Mouse (Mus musculus) forebrain, embryonic 11.5 days (tissue): ENCODE results near the gene Ctnna2. TPM values are rescaled to one million over a fixed set of nuclear protein-coding genes. Genes with fewer than 3 reads are reported as not detected.

Source experiments
- ATAC-seq: fragments of 200-750 bp; cut with Nextera tagmentation; replicated peaks from 2 replicates; pipeline ENCODE4 v1.8.0; 2017; ENCODE audit warnings: moderate TSS enrichment; ENCODE audit not compliant: low FRiP score
- DNase-seq: peaks from one replicate; pipeline ENCODE4 v3.0.0-alpha.2; 2017; ENCODE audit warnings: low spot score
- H3K27ac ChIP-seq: fragments of 300-500 bp; sonication (generic); 2 replicates; pipeline ENCODE4 v1.5.1; 2014; ENCODE audit warnings: low read depth, low read length
- H3K27me3 ChIP-seq: fragments of 300-500 bp; sonication (generic); 2 replicates; pipeline ENCODE4 v1.6.1; 2014; ENCODE audit warnings: mild to moderate bottlenecking, low read length, mixed read lengths; ENCODE audit not compliant: control insufficient read depth, insufficient read depth
- H3K36me3 ChIP-seq: fragments of 300-500 bp; sonication (generic); 2 replicates; pipeline ENCODE4 v1.6.1; 2014; ENCODE audit warnings: mild to moderate bottlenecking, low read length, moderate library complexity, mixed read lengths; ENCODE audit not compliant: control insufficient read depth, insufficient read depth
- H3K4me1 ChIP-seq: fragments of 300-500 bp; sonication (generic); replicated peaks from 2 replicates; pipeline ENCODE4 v1.6.1; 2014; ENCODE audit warnings: low read length, mixed read lengths; ENCODE audit not compliant: control insufficient read depth, insufficient read depth
- H3K4me2 ChIP-seq: fragments of 300-500 bp; sonication (generic); 2 replicates; pipeline ENCODE4 v1.6.1; 2014; ENCODE audit warnings: low read depth, mild to moderate bottlenecking, low read length, moderate library complexity, mixed read lengths; ENCODE audit not compliant: severe bottlenecking
- H3K4me3 ChIP-seq: fragments of 300-500 bp; sonication (generic); 2 replicates; pipeline ENCODE4 v1.5.1; 2014; ENCODE audit warnings: low read depth, low read length
- H3K9ac ChIP-seq: fragments of 300-500 bp; sonication (generic); 2 replicates; pipeline ENCODE4 v1.6.1; 2014; ENCODE audit warnings: low read length
- H3K9me3 ChIP-seq: fragments of 300-500 bp; sonication (generic); 2 replicates; pipeline ENCODE4 v1.6.1; 2016; ENCODE audit warnings: low read length, mixed read lengths; ENCODE audit not compliant: control insufficient read depth
- WGBS: fragments of 180-500 bp; shearing (Covaris S2); extraction: QIAGEN DNeasy Blood & Tissue Kit; methylation state at CpG from one replicate; pipeline ENCODE4 v1.1.7; 2014; 5-methylcytosine and 5-hydroxymethylcytosine counted together
- polyA plus RNA-seq: library from polyadenylated mRNA; unstranded; fragments of >200 nt; fragmentation: Nextera tagmentation; extraction: Ambion mirVana; gene quantifications from 2 replicates; pipeline ENCODE4 v1.2.1, GENCODE M21; 2014

Ctnna2 gene
- polyA plus RNA-seq, 1 experiment from 2014 or later = 38.5 TPM

DNA sequence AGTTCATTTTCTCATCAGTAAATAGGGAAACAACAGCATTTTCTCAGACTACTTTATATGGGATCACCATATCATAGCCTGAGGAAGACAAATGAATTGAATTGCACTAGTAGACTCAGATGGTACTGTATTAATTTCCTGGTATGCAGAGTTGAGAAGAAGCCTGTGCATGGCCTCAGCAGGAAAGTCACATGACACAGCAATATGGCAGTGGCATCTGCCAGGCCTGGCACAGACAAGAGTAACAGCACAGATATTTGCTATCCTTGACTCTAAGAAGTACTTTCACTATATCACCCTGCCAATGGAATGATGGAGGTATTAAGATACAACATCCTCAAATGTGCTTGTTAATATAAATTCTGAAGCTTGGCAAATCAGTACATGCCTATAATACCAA, 553.8 kb downstream of the Ctnna2 start:
- no peaks in the 10 kb centered on the region for H3K36me3 ChIP-seq
- H3K4me3 ChIP-seq = no peak overlapping the region
- H3K27me3 ChIP-seq = no peaks in the 10 kb centered on the region
- DNase-seq = no peak
- H3K4me2 ChIP-seq = no peak overlapping the region
- ATAC-seq = no peak
- no peak overlapping the region for H3K27ac ChIP-seq
- H3K9ac ChIP-seq = no peak overlapping the region
- H3K4me1 ChIP-seq = no peaks in the 10 kb centered on the region
- H3K9me3 ChIP-seq = no peaks in the 10 kb centered on the region

DNA sequence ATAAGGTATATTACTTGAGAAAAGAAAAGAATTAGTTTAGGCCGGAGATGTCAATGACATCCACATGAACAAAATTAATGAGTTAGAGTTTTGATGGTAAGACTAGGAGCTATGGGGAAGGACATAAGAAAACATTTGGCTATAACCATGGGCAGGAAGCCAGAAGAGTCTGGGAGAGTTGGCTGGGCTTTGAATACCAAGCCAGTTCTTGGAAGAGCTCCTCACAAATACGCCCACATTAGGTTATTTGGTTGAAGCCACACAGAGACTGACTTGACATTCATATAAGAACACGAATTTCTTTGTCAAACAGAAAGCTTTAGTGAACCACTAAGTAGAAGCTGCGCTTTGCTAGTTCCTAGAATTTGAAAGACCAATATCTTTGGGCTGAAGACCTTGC, 554.7 kb downstream of the Ctnna2 start:
- Histone ChIP-seq H3K4me2 (no peak overlapping the region), H3K9ac (no peak overlapping the region), H3K9me3 (no peaks in the 10 kb centered on the region), H3K4me1 (no peaks in the 10 kb centered on the region), H3K27ac (no peak overlapping the region), H3K4me3 (no peak overlapping the region), H3K27me3 (no peaks in the 10 kb centered on the region), H3K36me3 (no peaks in the 10 kb centered on the region)
- WGBS = 89% methylated on average over 4 of the region's 4 CpGs
- DNase-seq (no peak), ATAC-seq (no peak)

DNA sequence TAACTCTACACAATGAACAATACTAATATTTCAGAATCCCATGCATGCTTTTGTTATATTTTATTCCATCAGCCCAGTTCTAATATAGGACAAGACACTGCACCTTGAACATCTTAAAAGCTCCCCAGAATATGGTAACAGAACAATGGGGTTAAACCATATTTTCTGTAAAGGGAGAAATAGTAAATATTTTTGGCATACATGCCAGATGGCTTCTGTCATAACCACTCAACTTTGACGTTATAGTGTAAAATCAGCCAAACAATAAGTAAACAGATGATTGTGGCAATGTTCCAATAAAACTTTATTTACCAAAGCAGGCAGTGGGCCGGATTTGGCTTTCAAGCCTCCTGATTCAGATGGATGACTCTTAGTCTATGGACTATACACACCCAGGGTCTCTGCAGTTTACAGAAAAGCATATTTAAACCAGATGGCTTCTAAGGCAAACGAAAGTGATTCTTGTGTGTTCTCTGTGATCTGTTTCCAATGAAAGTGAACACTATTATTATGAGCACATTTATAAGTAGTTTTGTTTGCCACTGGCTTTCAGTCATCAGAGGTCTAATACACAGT, 557.8 kb downstream of the Ctnna2 start:
- Histone ChIP-seq H3K4me2 (no peak overlapping the region), H3K9ac (no peak overlapping the region), H3K9me3 (no peaks in the 10 kb centered on the region), H3K27me3 (no peaks in the 10 kb centered on the region), H3K4me1 (no peaks in the 10 kb centered on the region), H3K36me3 (no peaks in the 10 kb centered on the region), H3K27ac (no peak overlapping the region), H3K4me3 (no peak overlapping the region)
- ATAC-seq (no peak), DNase-seq (no peak)
- WGBS = 81% methylated on average over 3 of the region's 3 CpGs

DNA sequence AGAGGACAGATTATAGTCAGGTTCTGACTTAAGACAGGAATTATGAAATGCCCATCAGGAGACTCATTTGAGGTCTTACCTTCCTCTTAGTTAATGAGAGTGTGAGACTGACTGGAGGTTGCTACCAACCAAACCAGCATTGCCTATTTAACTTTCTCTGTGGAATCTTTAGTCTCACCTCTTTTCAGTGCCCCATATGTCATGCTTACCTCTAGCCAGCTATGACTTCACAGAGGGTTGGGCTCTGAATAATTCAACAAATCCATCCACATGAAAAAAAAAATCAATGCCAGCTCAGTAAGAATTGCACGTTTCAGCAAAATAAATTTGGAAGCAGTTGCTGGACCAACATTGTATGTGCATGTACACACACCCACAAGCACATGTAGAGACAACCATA, 562.5 kb downstream of the Ctnna2 start:
- Histone ChIP-seq H3K9me3 (no peaks in the 10 kb centered on the region), H3K9ac (no peak overlapping the region), H3K4me2 (no peak overlapping the region), H3K4me3 (no peak overlapping the region), H3K36me3 (no peaks in the 10 kb centered on the region), H3K4me1 (no peaks in the 10 kb centered on the region; the same call in 1 of the 2 replicates), H3K27me3 (no peaks in the 10 kb centered on the region), H3K27ac (no peak overlapping the region)
- WGBS = 89% methylated on average over 1 of the region's 1 CpGs
- DNase-seq = no peak
- no peak for ATAC-seq

DNA sequence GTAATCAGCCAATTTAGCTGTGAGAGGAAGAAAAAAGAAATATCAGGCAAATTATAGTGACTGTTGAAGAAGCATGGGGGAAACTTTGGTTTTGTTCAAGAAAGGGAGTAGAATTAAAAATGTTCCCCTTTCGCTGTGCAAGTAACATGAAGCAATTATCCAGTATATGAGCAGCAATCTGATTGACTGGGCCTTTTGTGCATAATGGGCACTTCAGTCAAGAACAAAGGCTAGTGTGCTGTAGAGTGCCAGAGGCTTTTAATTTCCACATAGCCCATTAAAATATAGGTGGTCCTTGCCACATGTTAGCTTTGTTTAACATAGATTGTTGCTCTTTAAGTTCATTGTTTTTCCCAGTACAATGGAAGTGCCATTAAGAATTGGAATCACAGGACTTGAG, 566.0 kb downstream of the Ctnna2 start:
- no peaks in the 10 kb centered on the region for H3K36me3 ChIP-seq
- H3K4me3 ChIP-seq = no peak overlapping the region
- 45% methylated on average over 1 of the region's 1 CpGs for WGBS
- no peaks in the 10 kb centered on the region for H3K27me3 ChIP-seq
- no peaks in the 10 kb centered on the region; the same call in 1 of the 2 replicates for H3K4me1 ChIP-seq
- DNase-seq (no peak), ATAC-seq (peak; percentile 85)
- H3K9me3 ChIP-seq = no peaks in the 10 kb centered on the region
- H3K4me2 ChIP-seq = no peak overlapping the region
- H3K9ac ChIP-seq = no peak overlapping the region
- no peak overlapping the region for H3K27ac ChIP-seq

DNA sequence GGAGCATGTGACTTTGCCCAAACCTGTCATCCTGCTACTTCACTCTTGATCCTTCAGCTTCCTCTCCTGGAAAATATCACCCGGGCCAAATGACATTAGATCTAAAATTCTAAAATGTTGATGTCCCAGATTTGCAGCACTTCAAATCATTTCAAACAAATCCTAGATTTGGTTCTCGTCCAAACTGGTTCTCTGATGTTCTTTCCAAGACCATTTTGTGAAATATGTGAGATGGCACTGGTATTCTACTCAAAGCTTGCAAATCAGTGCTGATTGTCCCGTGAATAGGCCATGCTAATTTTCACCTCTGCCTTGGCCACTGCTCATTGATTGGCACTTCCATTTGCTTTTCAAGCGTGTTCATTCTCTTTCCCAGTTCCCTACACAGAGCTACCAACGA, 571.0 kb downstream of the Ctnna2 start:
- WGBS = 74% methylated on average over 5 of the region's 5 CpGs
- H3K9me3 ChIP-seq = no peaks in the 10 kb centered on the region
- no peaks in the 10 kb centered on the region for H3K27me3 ChIP-seq
- no peaks in the 10 kb centered on the region for H3K36me3 ChIP-seq
- H3K4me3 ChIP-seq = no peak overlapping the region
- no peak overlapping the region for H3K4me2 ChIP-seq
- H3K27ac ChIP-seq = no peak overlapping the region
- H3K4me1 ChIP-seq = no peaks in the 10 kb centered on the region; the same call in 1 of the 2 replicates
- DNase-seq (no peak), ATAC-seq (no peak)
- H3K9ac ChIP-seq = no peak overlapping the region

DNA sequence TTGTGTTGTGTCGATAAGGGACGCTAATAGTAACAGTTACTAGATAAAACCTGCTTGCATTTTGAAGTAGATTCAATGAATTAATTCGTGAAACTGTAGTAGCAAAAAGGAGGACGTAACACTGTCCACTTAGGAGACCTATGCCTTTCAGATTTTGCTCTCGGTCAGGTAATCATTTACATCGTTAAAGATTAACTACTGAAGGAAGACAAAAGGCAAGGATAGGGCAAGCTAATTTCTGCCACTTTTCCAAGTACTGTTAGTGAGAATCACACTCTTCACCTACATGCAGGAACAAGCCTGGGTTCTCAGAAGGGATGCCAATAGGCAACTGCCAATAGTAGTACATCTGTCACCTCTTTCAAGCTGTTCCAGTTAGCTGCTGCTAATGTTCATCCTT, 578.7 kb downstream of the Ctnna2 start:
- no peaks in the 10 kb centered on the region for H3K9me3 ChIP-seq
- no peak overlapping the region for H3K27ac ChIP-seq
- no peak overlapping the region for H3K4me3 ChIP-seq
- DNase-seq = no peak
- no peaks in the 10 kb centered on the region for H3K4me1 ChIP-seq
- no peak overlapping the region for H3K4me2 ChIP-seq
- H3K36me3 ChIP-seq = no peaks in the 10 kb centered on the region
- 91% methylated on average over 6 of the region's 6 CpGs for WGBS
- ATAC-seq = no peak
- no peak overlapping the region for H3K9ac ChIP-seq
- no peaks in the 10 kb centered on the region for H3K27me3 ChIP-seq

DNA sequence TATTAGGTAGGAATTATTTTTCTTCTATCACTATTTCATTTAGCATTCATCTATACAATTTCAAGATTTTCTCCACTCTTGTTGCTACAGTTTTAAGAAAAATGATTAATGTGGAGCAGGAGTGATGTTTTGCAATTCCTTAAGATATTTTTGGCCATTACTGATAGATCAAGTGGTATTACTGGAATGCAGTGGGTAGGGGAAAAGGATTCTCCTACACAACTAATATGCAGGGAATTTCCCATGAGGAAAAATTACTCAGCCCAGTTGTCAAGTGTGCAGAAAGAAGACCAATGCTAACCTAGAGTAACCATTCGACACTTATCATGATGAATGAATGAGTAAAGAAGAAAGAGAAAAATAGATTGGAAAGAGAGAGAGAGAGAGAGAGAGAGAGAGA, 587.8 kb downstream of the Ctnna2 start:
- ATAC-seq = no peak
- no peaks in the 10 kb centered on the region for H3K9me3 ChIP-seq
- no peak overlapping the region for H3K27ac ChIP-seq
- no peak overlapping the region for H3K4me3 ChIP-seq
- 89% methylated on average over 1 of the region's 1 CpGs for WGBS
- H3K4me1 ChIP-seq = no peaks in the 10 kb centered on the region
- no peaks in the 10 kb centered on the region for H3K36me3 ChIP-seq
- DNase-seq = no peak
- H3K9ac ChIP-seq = no peak overlapping the region
- no peaks in the 10 kb centered on the region for H3K27me3 ChIP-seq
- H3K4me2 ChIP-seq = no peak overlapping the region

DNA sequence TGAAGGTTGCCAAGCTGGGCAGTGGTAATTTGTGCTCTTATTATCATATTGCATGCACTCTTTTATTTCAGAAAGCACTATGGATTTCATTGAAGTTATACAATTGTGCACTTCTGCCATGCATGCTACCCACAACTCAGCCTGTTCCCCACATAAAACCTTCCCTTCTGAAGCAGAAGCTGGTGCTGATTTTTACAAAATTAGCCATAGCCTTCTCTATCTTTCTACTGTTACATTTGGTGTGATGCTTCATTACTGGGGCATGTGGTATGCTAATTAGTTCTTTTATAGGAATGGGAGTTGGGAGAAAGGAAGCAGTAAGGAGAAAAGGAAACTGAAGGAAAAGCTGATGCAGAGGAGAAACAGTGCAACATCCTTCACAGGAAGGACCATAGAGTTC, 598.2 kb downstream of the Ctnna2 start:
- H3K4me1 ChIP-seq = no peaks in the 10 kb centered on the region
- DNase-seq (no peak), ATAC-seq (no peak)
- H3K4me3 ChIP-seq = no peak overlapping the region
- H3K27ac ChIP-seq = no peak overlapping the region
- H3K36me3 ChIP-seq = no peaks in the 10 kb centered on the region
- no peak overlapping the region for H3K9ac ChIP-seq
- no peaks in the 10 kb centered on the region for H3K9me3 ChIP-seq
- no peaks in the 10 kb centered on the region for H3K27me3 ChIP-seq
- no peak overlapping the region for H3K4me2 ChIP-seq
